Mouse (Mus musculus) hindbrain, embryonic 15.5 days (tissue): Measurements from ENCODE around the gene Jup. TPM values are rescaled to one million over a fixed set of nuclear protein-coding genes. Genes with fewer than 3 reads are reported as not detected.
"Not testable (repeated sequence)": the region's sequence is repeated elsewhere in the genome, so short reads cannot be mapped to it uniquely, and the experiment has no call there.

Experiments used
- ATAC-seq: fragments of 200-750 bp; cut with Nextera tagmentation; 2 replicates; pipeline ENCODE4 v1.8.0; 2017; ENCODE audit warnings: low read depth, moderate number of reproducible peaks, moderate TSS enrichment; ENCODE audit not compliant: low FRiP score
- H3K27ac ChIP-seq: fragments of 300-500 bp; sonication (generic); replicated peaks from 2 replicates; pipeline ENCODE4 v1.5.1; 2015; ENCODE audit warnings: mild to moderate bottlenecking, inconsistent platforms
- H3K27me3 ChIP-seq: fragments of 300-500 bp; sonication (generic); 2 replicates; pipeline ENCODE4 v1.6.1; 2015; ENCODE audit warnings: control low read depth, inconsistent platforms
- H3K36me3 ChIP-seq: fragments of 300-500 bp; sonication (generic); 2 replicates; pipeline ENCODE4 v1.6.1; 2015; ENCODE audit warnings: control low read depth, inconsistent platforms
- H3K4me1 ChIP-seq: fragments of 300-500 bp; sonication (generic); replicated peaks from 2 replicates; pipeline ENCODE4 v1.6.1; 2015; ENCODE audit warnings: control low read depth, inconsistent platforms
- H3K4me2 ChIP-seq: fragments of 300-500 bp; sonication (generic); 2 replicates; pipeline ENCODE4 v1.6.1; 2015; ENCODE audit warnings: moderate library complexity, mild to moderate bottlenecking, inconsistent platforms
- H3K4me3 ChIP-seq: fragments of 300-500 bp; sonication (generic); 2 replicates; pipeline ENCODE4 v1.5.1; 2015; ENCODE audit warnings: mild to moderate bottlenecking, inconsistent platforms
- H3K9ac ChIP-seq: fragments of 300-500 bp; sonication (generic); 2 replicates; pipeline ENCODE4 v1.6.1; 2015; ENCODE audit warnings: inconsistent platforms
- H3K9me3 ChIP-seq: fragments of 300-500 bp; sonication (generic); 2 replicates; pipeline ENCODE4 v1.6.1; 2016; ENCODE audit warnings: control low read depth, inconsistent platforms
- WGBS: fragments of 180-500 bp; shearing (Covaris S2); methylation state at CpG from one replicate; pipeline ENCODE4 v1.1.7; 2015; 5-methylcytosine and 5-hydroxymethylcytosine counted together
- polyA plus RNA-seq: library from polyadenylated mRNA; unstranded; fragments of >200 nt; fragmentation: Nextera tagmentation; extraction: Ambion mirVana; gene quantifications from 2 replicates; pipeline ENCODE4 v1.2.1, GENCODE M21; 2015

Jup gene
- polyA plus RNA-seq, 1 experiment from 2014 or later = 78.1 TPM

- WGBS = 18% methylated on average over 8 of the region's 8 CpGs
- no peaks in the 10 kb centered on the region for H3K9me3 ChIP-seq
- peak; percentile 44 for ATAC-seq
- no peaks in the 10 kb centered on the region for H3K36me3 ChIP-seq
- H3K9ac ChIP-seq = no peak overlapping the region
- no peak overlapping the region for H3K4me3 ChIP-seq
- H3K27ac ChIP-seq = no peak overlapping the region
- no peak overlapping the region for H3K4me2 ChIP-seq
- H3K4me1 ChIP-seq = peaks cover 10% of the 10 kb centered on the region; the same call in 1 of the 2 replicates
- H3K27me3 ChIP-seq = peaks cover 7% of the 10 kb centered on the region
Measured at GRCm38 (mm10) chr11:100362209-100362978, 35.2 kb downstream of the Jup start.

GRCm38 (mm10) chr11:100361059-100361458, 36.5 kb downstream of the Jup start:
- not testable (repeated sequence) for H3K9ac ChIP-seq, ATAC-seq, H3K9me3 ChIP-seq, H3K27ac ChIP-seq, H3K4me2 ChIP-seq, H3K27me3 ChIP-seq, H3K4me3 ChIP-seq, H3K36me3 ChIP-seq
- no CpG with 5 or more reads among the region's 13 CpGs for WGBS
- H3K4me1 ChIP-seq = peaks cover 15% of the 10 kb centered on the region

- no peak for ATAC-seq
- Histone ChIP-seq H3K4me3 (no peak overlapping the region), H3K36me3 (no peaks in the 10 kb centered on the region), H3K9me3 (no peaks in the 10 kb centered on the region), H3K9ac (no peak overlapping the region), H3K4me1 (peaks cover 16% of the 10 kb centered on the region), H3K27me3 (peaks cover 8% of the 10 kb centered on the region), H3K4me2 (no peak overlapping the region), H3K27ac (no peak overlapping the region)
- 87% methylated on average over 6 of the region's 6 CpGs for WGBS
Measured at GRCm38 (mm10) chr11:100360175-100360574, 37.4 kb downstream of the Jup start.

GRCm38 (mm10) chr11:100357408-100357807, 40.2 kb downstream of the Jup start:
- 0 out of 2 replicates have a peak overlapping the region, but pooled peaks have one; percentile 95 for H3K4me2 ChIP-seq
- peaks cover 10% of the 10 kb centered on the region; the same call in 1 of the 2 replicates for H3K36me3 ChIP-seq
- no peaks in the 10 kb centered on the region for H3K9me3 ChIP-seq
- WGBS = 53% methylated on average over 5 of the region's 5 CpGs
- H3K27ac ChIP-seq = no peak overlapping the region
- no peak for ATAC-seq
- peaks cover 23% of the 10 kb centered on the region for H3K4me1 ChIP-seq
- H3K4me3 ChIP-seq = no peak overlapping the region
- H3K27me3 ChIP-seq = peaks cover 8% of the 10 kb centered on the region
- H3K9ac ChIP-seq = no peak overlapping the region

GRCm38 (mm10) chr11:100356819-100357211, 40.7 kb downstream of the Jup start:
- H3K4me3 ChIP-seq = peak overlapping the region; percentile 93
- peaks cover 29% of the 10 kb centered on the region for H3K4me1 ChIP-seq
- no peaks in the 10 kb centered on the region for H3K9me3 ChIP-seq
- H3K27me3 ChIP-seq = peaks cover 8% of the 10 kb centered on the region
- peak overlapping the region; percentile 73; the same call in 1 of the 2 replicates for H3K9ac ChIP-seq
- 0 out of 2 replicates have a peak, but pooled peaks have one; percentile 5 for ATAC-seq
- H3K27ac ChIP-seq = peak overlapping the region; percentile 82
- H3K36me3 ChIP-seq = peaks cover 10% of the 10 kb centered on the region; the same call in 1 of the 2 replicates
- peak overlapping the region; percentile 95 for H3K4me2 ChIP-seq
- 17% methylated on average over 9 of the region's 9 CpGs for WGBS

- Histone ChIP-seq H3K9me3 (no peaks in the 10 kb centered on the region), H3K36me3 (peaks cover 10% of the 10 kb centered on the region; the same call in 1 of the 2 replicates), H3K9ac (peak within 1 kb of the TSS; percentile 73), H3K27ac (peak within 1 kb of the TSS; percentile 82), H3K4me2 (peak within 1 kb of the TSS; percentile 95), H3K4me3 (peak within 1 kb of the TSS; percentile 93), H3K27me3 (peaks cover 8% of the 10 kb centered on the region), H3K4me1 (peaks cover 31% of the 10 kb centered on the region)
- peak; percentile 73 for ATAC-seq
- WGBS = under 1% methylated on average over 49 of the region's 49 CpGs
Measured at GRCm38 (mm10) chr11:100355972-100356818, 41.4 kb downstream of the Jup start, which contains the start of gene Hap1. Gene Hap1, minus strand, starts transcription at chr11:100356128.

- Histone ChIP-seq H3K4me1 (peaks cover 31% of the 10 kb centered on the region), H3K4me2 (peak overlapping the region; percentile 95), H3K27me3 (peaks cover 8% of the 10 kb centered on the region), H3K36me3 (peaks cover 10% of the 10 kb centered on the region; the same call in 1 of the 2 replicates), H3K9me3 (no peaks in the 10 kb centered on the region), H3K4me3 (peak overlapping the region; percentile 93), H3K27ac (peak overlapping the region; percentile 82), H3K9ac (peak overlapping the region; percentile 73)
- peak; percentile 49 for ATAC-seq
- under 1% methylated on average over 50 of the region's 54 CpGs for WGBS
Measured at GRCm38 (mm10) chr11:100355151-100355951, 42.2 kb downstream of the Jup start.

- H3K4me1 ChIP-seq = peaks cover 37% of the 10 kb centered on the region
- no peaks in the 10 kb centered on the region for H3K9me3 ChIP-seq
- H3K27ac ChIP-seq = 0 out of 2 replicates have a peak overlapping the region, but pooled peaks have one; percentile 26
- no peak overlapping the region for H3K9ac ChIP-seq
- 0 out of 2 replicates have a peak, but pooled peaks cover under 1% of the 10 kb centered on the region for H3K27me3 ChIP-seq
- peaks cover 10% of the 10 kb centered on the region; the same call in 1 of the 2 replicates for H3K36me3 ChIP-seq
- no peak for ATAC-seq
- WGBS = 30% methylated on average over 10 of the region's 10 CpGs
- H3K4me2 ChIP-seq = no peak overlapping the region
- H3K4me3 ChIP-seq = no peak overlapping the region
Measured at GRCm38 (mm10) chr11:100352076-100352857, 45.3 kb downstream of the Jup start.

GRCm38 (mm10) chr11:100344269-100344668, 53.3 kb downstream of the Jup start:
- Histone ChIP-seq H3K27ac (no peak overlapping the region), H3K4me1 (peaks cover 6% of the 10 kb centered on the region; the same call in 1 of the 2 replicates), H3K36me3 (no peaks in the 10 kb centered on the region), H3K9ac (no peak overlapping the region), H3K9me3 (no peaks in the 10 kb centered on the region), H3K4me3 (no peak overlapping the region), H3K4me2 (no peak overlapping the region), H3K27me3 (no peaks in the 10 kb centered on the region)
- WGBS = 89% methylated on average over 10 of the region's 10 CpGs
- ATAC-seq = no peak

GRCm38 (mm10) chr11:100335731-100336130, 61.8 kb downstream of the Jup start:
- peaks cover 40% of the 10 kb centered on the region for H3K4me1 ChIP-seq
- peak; percentile 61; the same call in 1 of the 2 replicates for ATAC-seq
- no peaks in the 10 kb centered on the region for H3K27me3 ChIP-seq
- H3K9ac ChIP-seq = no peak overlapping the region
- no peak overlapping the region for H3K4me3 ChIP-seq
- WGBS = 32% methylated on average over 3 of the region's 3 CpGs
- no peak overlapping the region for H3K4me2 ChIP-seq
- no peaks in the 10 kb centered on the region for H3K36me3 ChIP-seq
- peak overlapping the region; percentile 68 for H3K27ac ChIP-seq
- no peaks in the 10 kb centered on the region for H3K9me3 ChIP-seq
